ENCODE assay signal across 8 mouse cellular contexts in genomic region chr7:71531496-71531895, GRCm38 (mm10).
DNase-seq lines count a peak whose midpoint lies in the region; ATAC-seq and TF ChIP-seq lines count a peak whose summit lies in the region.
"Had no signal": no experiment of that assay in that cellular context is flagged by ENCODE, and none has a peak within 500 bp of the region (broad histone marks: within the 10 kb centered on the region; RNA-seq: fewer than 3 reads in every experiment).

No protein-coding gene starts in this region.

- WGBS in embryonic facial prominence, embryonic 10.5 days: 37% methylated on average over 6 of the region's 6 CpGs
- 8% methylated on average over 6 of the region's 6 CpGs for WGBS in limb, embryonic 14.5 days
- 70% methylated on average over 6 of the region's 6 CpGs for WGBS in midbrain, embryonic 10.5 days

- TF ChIP-seq POLR2A in limb, embryonic 14.5 days (IDR thresholded peaks at IDR 0.05; ENCODE audit: borderline replicate concordance, extremely low read depth, insufficient read depth, insufficient read length): no peak

- peaks cover 15% of the 10 kb centered on the region for H3K4me1 ChIP-seq in embryonic facial prominence, embryonic 10.5 days
- H3K4me1 ChIP-seq in limb, embryonic 14.5 days (ENCODE audit: control insufficient read depth, insufficient read depth, low read length): peaks cover 24% of the 10 kb centered on the region
- no peaks in the 10 kb centered on the region for H3K4me1 ChIP-seq in midbrain, embryonic 10.5 days

- no peaks in the 10 kb centered on the region for H3K36me3 ChIP-seq in embryonic facial prominence, embryonic 10.5 days (replicated peaks)
- H3K36me3 ChIP-seq in limb, embryonic 14.5 days (ENCODE audit: control insufficient read depth, insufficient read depth, low read length): no peaks in the 10 kb centered on the region
- H3K36me3 ChIP-seq in midbrain, embryonic 10.5 days: no peaks in the 10 kb centered on the region
- H3K36me3 ChIP-seq: G1E had no signal

- no peak overlapping the region for H3K4me3 ChIP-seq in embryonic facial prominence, embryonic 10.5 days
- 0 out of 2 replicates have a peak overlapping the region, but pooled peaks have one; percentile 1 for H3K4me3 ChIP-seq in limb, embryonic 14.5 days (replicated peaks; ENCODE audit: low read length)
- H3K4me3 ChIP-seq in midbrain, embryonic 10.5 days: no peak overlapping the region

- POLR2A ChIA-PET in Patski (lab: Charles Lee): interaction anchor here (0.6 to 0.7 kb wide), 2 partner anchors 62 to 1171 kb away, joined by 3 to 5 read pairs; no protein-coding TSS in a partner anchor

- CTCF ChIA-PET in Patski (lab: Charles Lee): interaction anchor here (2.0 kb wide), 1 partner anchor 11 kb away, joined by 5 read pairs; no protein-coding TSS in a partner anchor

- peak overlapping the region; percentile 37 for H3K4me2 ChIP-seq in limb, embryonic 14.5 days (replicated peaks; ENCODE audit: low read depth, low read length, severe bottlenecking)

- no peaks in the 10 kb centered on the region for H3K27me3 ChIP-seq in Patski
- no peaks in the 10 kb centered on the region for H3K27me3 ChIP-seq in embryonic facial prominence, embryonic 10.5 days (replicated peaks; ENCODE audit: low read depth, poor library complexity, severe bottlenecking)
- no peaks in the 10 kb centered on the region for H3K27me3 ChIP-seq in limb, embryonic 14.5 days (ENCODE audit: control insufficient read depth, insufficient read depth, low read length)
- H3K27me3 ChIP-seq in midbrain, embryonic 10.5 days (ENCODE audit: low read depth, poor library complexity, severe bottlenecking): no peaks in the 10 kb centered on the region

- peak; percentile 39 for ATAC-seq in Patski
- ATAC-seq in limb, embryonic 14.5 days (ENCODE audit: low FRiP score, low read depth): peak; percentile 51

- no peak overlapping the region for H3K27ac ChIP-seq in embryonic facial prominence, embryonic 10.5 days (replicated peaks)
- peak overlapping the region; percentile 58; the same call in 1 of the 2 replicates for H3K27ac ChIP-seq in limb, embryonic 14.5 days (replicated peaks; ENCODE audit: low read depth, low read length)
- H3K27ac ChIP-seq in midbrain, embryonic 10.5 days (replicated peaks): no peak overlapping the region

- in situ Hi-C loops in Patski (cut with MboI; ENCODE audit: low pct_unique_long_range_greater_than_20kb): no loop called here

- H3K9me3 ChIP-seq in embryonic facial prominence, embryonic 10.5 days: no peaks in the 10 kb centered on the region
- H3K9me3 ChIP-seq in limb, embryonic 14.5 days (ENCODE audit: control insufficient read depth, low read length): no peaks in the 10 kb centered on the region
- H3K9me3 ChIP-seq in midbrain, embryonic 10.5 days (replicated peaks): no peaks in the 10 kb centered on the region

- H3K9ac ChIP-seq in limb, embryonic 14.5 days (ENCODE audit: low read depth, low read length, severe bottlenecking): no peak overlapping the region

- no peak for DNase-seq in Patski (ENCODE audit: low read depth, low spot score)
- peak; percentile 11 for DNase-seq in embryonic facial prominence, embryonic 10.5 days (ENCODE audit: low spot score)
- peak; percentile 28 to 38 for DNase-seq in heart, postnatal 10 days
- DNase-seq in limb, embryonic 14.5 days (ENCODE audit: low spot score): peak; percentile 70
- no peak for DNase-seq in midbrain, embryonic 10.5 days (ENCODE audit: low spot score)
- no peak for DNase-seq in cerebellum, adult 9-10 months
- no peak for DNase-seq in right cerebral cortex, adult 18-20 months

- no peak for TF ChIP-seq CTCF in Patski (IDR thresholded peaks at IDR 0.05)

- intact Hi-C loops in heart, postnatal 10 days (cut with DNase I): no loop called here

Comparison
In these comparisons a context has a peak if more than half of its experiments do, and no peak if none do; other contexts are left out.
1. DNase-seq: peak in embryonic facial prominence, embryonic 10.5 days (single experiment), heart, postnatal 10 days (2 of 2) and limb, embryonic 14.5 days (single experiment); none in Patski (single experiment), midbrain, embryonic 10.5 days (single experiment), cerebellum, adult 9-10 months (single experiment) and right cerebral cortex, adult 18-20 months (single experiment).